In the genomic region with DNA sequence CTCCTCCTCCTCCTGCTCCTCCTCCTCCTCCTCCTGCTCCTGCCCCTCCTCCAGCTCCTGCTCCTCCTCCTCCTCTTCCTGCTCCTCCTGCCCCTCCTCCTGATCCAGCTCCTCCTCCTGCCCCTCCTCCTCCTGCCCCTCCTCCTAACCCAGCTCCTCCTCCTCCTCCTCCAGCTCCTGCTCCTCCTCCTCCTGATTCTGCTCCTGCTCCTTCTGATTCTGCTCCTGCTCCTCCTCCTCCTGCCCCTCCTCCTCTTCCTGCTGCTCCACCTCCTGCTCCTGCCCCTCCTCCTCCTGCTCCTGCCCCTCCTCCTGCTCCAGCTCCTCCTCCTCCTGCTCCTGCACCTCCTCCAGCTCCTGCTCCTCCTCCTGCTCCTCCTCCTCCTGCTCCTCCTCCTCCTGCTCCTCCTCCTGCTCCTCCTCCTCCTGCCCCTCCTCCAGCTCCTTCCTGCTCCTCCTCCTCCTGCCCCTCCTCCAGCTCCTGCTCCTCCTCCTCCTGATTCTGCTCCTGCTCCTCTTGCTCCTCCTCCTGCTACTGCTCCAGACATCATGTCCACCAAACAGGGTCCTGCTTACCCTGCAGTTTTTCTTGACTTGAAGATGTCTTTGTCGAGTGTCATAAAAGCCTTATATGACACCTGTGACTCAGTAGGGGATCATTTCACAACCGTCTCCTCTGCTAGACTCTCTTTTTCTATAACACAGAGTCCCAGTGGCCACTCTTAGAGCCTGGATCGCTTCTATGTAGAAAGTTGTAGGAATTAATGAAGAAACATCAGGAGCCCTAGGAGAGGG, we compare ENCODE assay signal across 38 mouse cellular contexts. TPM values are rescaled to one million over a fixed set of nuclear protein-coding genes. Genes with fewer than 3 reads are reported as not detected.
DNase-seq lines count a peak whose midpoint lies in the region; ATAC-seq and TF ChIP-seq lines count a peak whose summit lies in the region.
"Had no signal": no experiment of that assay in that cellular context is flagged by ENCODE, and none has a peak within 500 bp of the region (broad histone marks: within the 10 kb centered on the region; RNA-seq: fewer than 3 reads in every experiment).

No protein-coding gene starts in this region.

- DNase-seq in heart, adult 11 months, result peak; percentile 33
- DNase-seq in heart, postnatal 25 days (ENCODE audit: low spot score), result no peak
- peak; percentile 84 for DNase-seq in midbrain, embryonic 11.5 days (ENCODE audit: low spot score, missing footprints)
- DNase-seq in thymus, adult 2 months, result no peak
- no peak for DNase-seq in urinary bladder, postnatal 10 days (ENCODE audit: low spot score)
- DNase-seq in adrenal gland, postnatal 36 days, result no peak
- DNase-seq: adrenal gland, adult 8-10 months; cerebellum, adult 11 months; cerebellum, adult 9-10 months; cerebellum, postnatal 36 days; forebrain, postnatal 0 days; gastrocnemius, postnatal 10 days; heart, postnatal 36 days; kidney, postnatal 14 days; lung, embryonic 14.5 days; lung, postnatal 14 days had no signal

- no peak for TF ChIP-seq POLR2A in thymus, adult 2 months (IDR thresholded peaks at IDR 0.05; ENCODE audit: control insufficient read depth, extremely low read depth, insufficient read depth, low read length, poor library complexity)

- 85% methylated on average over 3 of the region's 3 CpGs for WGBS in midbrain, embryonic 11.5 days
- 74% methylated on average over 3 of the region's 3 CpGs for WGBS in midbrain, embryonic 16.5 days
- WGBS in thymus, adult 2 months, result 72% methylated on average over 3 of the region's 3 CpGs

- 0 out of 2 replicates have a peak, but pooled peaks cover 2% of the 10 kb centered on the region for H3K27me3 ChIP-seq in midbrain, embryonic 11.5 days (ENCODE audit: control insufficient read depth, insufficient read depth, low read length)
- H3K27me3 ChIP-seq in midbrain, embryonic 16.5 days (ENCODE audit: control insufficient read depth, insufficient read depth, low read depth, low read length), result peaks cover 11% of the 10 kb centered on the region
- peaks cover 7% of the 10 kb centered on the region; the same call in 1 of the 2 replicates for H3K27me3 ChIP-seq in thymus, adult 2 months (ENCODE audit: control insufficient read depth, insufficient read depth, low read length)

- no peak overlapping the region for H3K4me2 ChIP-seq in midbrain, embryonic 11.5 days
- H3K4me2 ChIP-seq in midbrain, embryonic 16.5 days (ENCODE audit: low read length), result no peak overlapping the region
- H3K4me2 ChIP-seq: embryonic facial prominence, embryonic 12.5 days; heart, embryonic 15.5 days; hindbrain, embryonic 12.5 days; intestine, embryonic 15.5 days; limb, embryonic 12.5 days; lung, embryonic 14.5 days; midbrain, embryonic 13.5 days; stomach, embryonic 15.5 days had no signal

- no peaks in the 10 kb centered on the region for H3K4me1 ChIP-seq in midbrain, embryonic 11.5 days (ENCODE audit: control insufficient read depth, insufficient read depth, low read length)
- peaks cover 3% of the 10 kb centered on the region; the same call in 1 of the 2 replicates for H3K4me1 ChIP-seq in midbrain, embryonic 16.5 days (ENCODE audit: control insufficient read depth, insufficient read depth, low read length)
- 0 out of 2 replicates have a peak, but pooled peaks cover 3% of the 10 kb centered on the region for H3K4me1 ChIP-seq in thymus, adult 2 months (replicated peaks; ENCODE audit: control insufficient read depth, insufficient read depth, low read length)
- H3K4me1 ChIP-seq: hindbrain, embryonic 12.5 days; midbrain, embryonic 13.5 days had no signal

- TF ChIP-seq CTCF in thymus, adult 2 months (IDR thresholded peaks at IDR 0.05; ENCODE audit: borderline replicate concordance, control insufficient read depth, extremely low read depth, insufficient read depth, low read length, poor library complexity), result no peak

- no peak overlapping the region for H3K4me3 ChIP-seq in midbrain, embryonic 11.5 days (ENCODE audit: low read depth, low read length)
- H3K4me3 ChIP-seq in midbrain, embryonic 16.5 days (ENCODE audit: low read depth, low read length), result no peak overlapping the region
- no peak overlapping the region for H3K4me3 ChIP-seq in thymus, adult 2 months (ENCODE audit: control insufficient read depth, insufficient read depth, low read length)
- H3K4me3 ChIP-seq: embryonic facial prominence, embryonic 12.5 days; forebrain, embryonic 10.5 days; heart, embryonic 10.5 days; heart, embryonic 15.5 days; hindbrain, embryonic 12.5 days; intestine, embryonic 15.5 days; left cerebral cortex, adult 2 months; limb, embryonic 12.5 days; midbrain, embryonic 13.5 days; stomach, embryonic 15.5 days had no signal

- H3K27ac ChIP-seq in midbrain, embryonic 11.5 days (ENCODE audit: low read depth, low read length), result no peak overlapping the region
- H3K27ac ChIP-seq in midbrain, embryonic 16.5 days (ENCODE audit: low read length), result no peak overlapping the region
- H3K27ac ChIP-seq in thymus, adult 2 months (ENCODE audit: control insufficient read depth, insufficient read depth, low read length), result no peak overlapping the region
- H3K27ac ChIP-seq: embryonic facial prominence, embryonic 12.5 days; forebrain, embryonic 10.5 days; heart, embryonic 10.5 days; heart, embryonic 15.5 days; hindbrain, embryonic 12.5 days; hindbrain, postnatal 0 days; intestine, embryonic 15.5 days; left cerebral cortex, adult 2 months; limb, embryonic 12.5 days; liver, embryonic 14.5 days; midbrain, embryonic 13.5 days; stomach, embryonic 15.5 days had no signal

- H3K36me3 ChIP-seq in midbrain, embryonic 11.5 days (ENCODE audit: control insufficient read depth, insufficient read depth, low read length), result no peaks in the 10 kb centered on the region
- no peaks in the 10 kb centered on the region for H3K36me3 ChIP-seq in midbrain, embryonic 16.5 days (ENCODE audit: control insufficient read depth, insufficient read depth, low read length)
- no peaks in the 10 kb centered on the region for H3K36me3 ChIP-seq in thymus, adult 2 months (ENCODE audit: control insufficient read depth, insufficient read depth, low read length)
- H3K36me3 ChIP-seq: embryonic facial prominence, embryonic 12.5 days; forebrain, embryonic 10.5 days; heart, embryonic 10.5 days; heart, embryonic 15.5 days; hindbrain, embryonic 12.5 days; intestine, embryonic 15.5 days; limb, embryonic 12.5 days; midbrain, embryonic 13.5 days; stomach, embryonic 15.5 days had no signal

- H3K9ac ChIP-seq in midbrain, embryonic 11.5 days (ENCODE audit: low read length), result no peak overlapping the region
- no peak overlapping the region for H3K9ac ChIP-seq in midbrain, embryonic 16.5 days (ENCODE audit: low read depth, low read length)
- H3K9ac ChIP-seq: embryonic facial prominence, embryonic 12.5 days; forebrain, postnatal 0 days; heart, embryonic 15.5 days; hindbrain, embryonic 12.5 days; intestine, embryonic 15.5 days; limb, embryonic 12.5 days; liver, embryonic 14.5 days; lung, embryonic 14.5 days; midbrain, embryonic 13.5 days; stomach, embryonic 15.5 days had no signal

- no peak for ATAC-seq in midbrain, embryonic 11.5 days (ENCODE audit: low FRiP score)
- no peak for ATAC-seq in midbrain, embryonic 16.5 days
- ATAC-seq in megakaryocyte progenitor cell, adult 5-6 weeks (replicated peaks; ENCODE audit: poor library complexity), result peak; percentile 29
- ATAC-seq: forebrain, postnatal 0 days; hindbrain, postnatal 0 days; intestine, embryonic 15.5 days; midbrain, embryonic 13.5 days had no signal

- intact Hi-C loops in heart, postnatal 25 days (cut with DNase I), result no loop called here

- no peaks in the 10 kb centered on the region for H3K9me3 ChIP-seq in midbrain, embryonic 11.5 days (ENCODE audit: control insufficient read depth, low read length)
- H3K9me3 ChIP-seq in midbrain, embryonic 16.5 days (replicated peaks; ENCODE audit: control insufficient read depth, low read length, poor library complexity, severe bottlenecking), result no peaks in the 10 kb centered on the region
- H3K9me3 ChIP-seq: embryonic facial prominence, embryonic 12.5 days; heart, embryonic 15.5 days; hindbrain, embryonic 12.5 days; intestine, embryonic 15.5 days; midbrain, embryonic 13.5 days; stomach, embryonic 15.5 days had no signal

RNA-seq across cellular contexts. Expression of a gene that starts 30.1 kb away (rescaled TPM):
- total RNA-seq in heart, postnatal 25 days (2021), result under 1 TPM in 1 of 2 experiments, not detected in 1; 0.29 TPM
- not detected in 2 replicates for polyA plus RNA-seq in midbrain, embryonic 11.5 days (2014; fragmentation: Nextera tagmentation; extraction: Ambion mirVana)
- 0.07 and 0.08 TPM in 2 replicates for polyA plus RNA-seq in midbrain, embryonic 16.5 days (2015; fragmentation: Nextera tagmentation; extraction: Ambion mirVana)
- total RNA-seq in megakaryocyte progenitor cell, adult 5-6 weeks (2015), result not detected in 2 replicates
- total RNA-seq in megakaryocyte progenitor cell, adult 5-6 weeks (2017), result not detected in 2 replicates
- polyA plus RNA-seq in thymus, adult 2 months (2012; rRNA removed), result 0.06 TPM in 1 of 2 replicates, not detected in the other
- under 1 TPM; 0.10 to 0.17 TPM for total RNA-seq in adrenal gland, postnatal 36 days (2021)
- total RNA-seq: adrenal gland, adult 8-10 months; forebrain, postnatal 0 days; granulocyte monocyte progenitor cell, adult 5-6 weeks; layer of hippocampus, postnatal 10 days; left cerebral cortex, adult 2 months; left cerebral cortex, postnatal 25 days; monocyte, adult 5-6 weeks had no signal
- polyA plus RNA-seq: forebrain, embryonic 10.5 days; forebrain, postnatal 0 days; heart, embryonic 15.5 days; liver, embryonic 14.5 days; lung, embryonic 14.5 days; small intestine, adult 2 months; stomach, embryonic 15.5 days; thymus, postnatal 0 days had no signal

RNA-seq across cellular contexts. Expression of a gene that starts 55.0 kb away (rescaled TPM):
- not detected for total RNA-seq in heart, postnatal 25 days (2021)
- 0.27 and 0.32 TPM in 2 replicates for polyA plus RNA-seq in midbrain, embryonic 11.5 days (2014; fragmentation: Nextera tagmentation; extraction: Ambion mirVana)
- not detected in 2 replicates for polyA plus RNA-seq in midbrain, embryonic 16.5 days (2015; fragmentation: Nextera tagmentation; extraction: Ambion mirVana)
- not detected in 2 replicates for total RNA-seq in megakaryocyte progenitor cell, adult 5-6 weeks (2015)
- total RNA-seq in megakaryocyte progenitor cell, adult 5-6 weeks (2017), result not detected in 2 replicates
- 0.19 and 0.29 TPM in 2 replicates for polyA plus RNA-seq in thymus, adult 2 months (2012; rRNA removed)
- total RNA-seq in adrenal gland, postnatal 36 days (2021), result not detected
- total RNA-seq: adrenal gland, adult 8-10 months; forebrain, postnatal 0 days; granulocyte monocyte progenitor cell, adult 5-6 weeks; heart, postnatal 36 days; layer of hippocampus, postnatal 10 days; left cerebral cortex, adult 2 months; left cerebral cortex, postnatal 25 days; monocyte, adult 5-6 weeks had no signal
- polyA plus RNA-seq: forebrain, embryonic 10.5 days; forebrain, postnatal 0 days; kidney, embryonic 14.5 days; lung, embryonic 14.5 days; neural tube, embryonic 14.5 days; small intestine, adult 2 months had no signal

Comparison
In these comparisons a context has a peak if more than half of its experiments do, and no peak if none do; other contexts are left out.
1. DNase-seq: peak in heart, adult 11 months (single experiment) and midbrain, embryonic 11.5 days (single experiment); none in heart, postnatal 25 days (single experiment), thymus, adult 2 months (single experiment), urinary bladder, postnatal 10 days (single experiment) and adrenal gland, postnatal 36 days (0 of 2).